Mouse (Mus musculus) thymus, adult 18-20 months (tissue): ENCODE data around the gene Arpc1b.

ENCODE experiments used
- DNase-seq, 2 experiments: peaks; one replicate each; pipeline ENCODE4 v3.0.0; 2022; ENCODE audit warnings: mixed read lengths in 2 of 2

Gene Arpc1b

GRCm38 (mm10) chr5:145166536-145167305 lies 52.7 kb downstream of the Arpc1b start, which contains the start of the genes Ptcd1 and Cpsf4:
Gene Ptcd1, minus strand, starts transcription at chr5:145167108.
Gene Cpsf4, plus strand, starts transcription at chr5:145167213.
- DNase-seq, result peak; percentile 98 to 99

- no peak for DNase-seq
These were observed 53.3 kb downstream of the Arpc1b start for GRCm38 (mm10) chr5:145167306-145167661.

GRCm38 (mm10) chr5:145178461-145178980 lies 64.5 kb downstream of the Arpc1b start:
- no peak for DNase-seq
